Mouse (Mus musculus) fibroblast of lung, adult 2 months (primary cell): Measurements from ENCODE around the gene Arl14ep.

Source experiments
- DNase-seq: peaks from one replicate; pipeline ENCODE4 v3.0.0-alpha.2; 2011; ENCODE audit warnings: low read depth

Gene Arl14ep

GRCm38 (mm10) chr2:106954975-106955374, 19.2 kb downstream of the Arl14ep start:
- DNase-seq: no peak

DNA sequence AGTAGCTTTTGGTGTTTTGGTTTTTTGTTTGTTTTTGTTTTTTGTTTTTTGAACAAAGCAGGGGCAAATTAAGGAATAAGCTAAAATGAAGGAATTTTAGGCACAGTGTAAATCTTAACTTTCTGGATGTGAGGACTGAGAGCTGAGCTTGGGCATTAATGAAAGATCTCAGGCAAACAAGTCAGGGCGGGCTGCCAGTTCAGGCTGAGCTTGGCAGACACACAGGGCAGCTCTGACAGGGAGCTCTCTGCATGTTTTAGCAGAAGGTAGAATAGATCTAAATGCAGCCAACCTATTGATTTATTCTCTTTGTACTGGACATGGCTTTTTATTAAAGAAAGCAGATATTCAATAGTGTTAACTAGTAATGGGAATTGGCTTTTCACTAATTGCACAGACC, 31.8 kb downstream of the Arl14ep start:
- no peak for DNase-seq

DNA sequence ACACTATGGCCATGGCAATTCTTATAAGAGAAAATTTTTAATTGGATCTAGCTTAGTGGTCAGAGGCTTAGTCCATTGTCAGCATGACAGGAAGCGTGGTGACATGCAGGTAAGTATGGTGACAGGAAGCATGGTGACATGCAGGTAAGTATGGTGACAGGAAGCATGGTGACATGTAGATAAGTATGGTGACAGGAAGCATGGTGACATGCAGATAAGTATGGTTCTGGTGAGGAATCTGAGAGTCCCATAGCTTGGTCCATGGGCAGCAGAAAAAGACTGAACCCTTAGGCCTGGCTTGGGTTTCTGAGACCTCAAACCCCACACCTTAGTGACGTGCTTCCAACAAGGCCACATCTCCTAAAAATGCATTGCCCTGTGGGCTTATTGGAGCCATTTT, 38.5 kb downstream of the Arl14ep start:
- no peak for DNase-seq

- no peak for DNase-seq
These were observed 44.3 kb downstream of the Arl14ep start for GRCm38 (mm10) chr2:106929906-106930305.
